Mouse (Mus musculus) lung, adult 2 months (tissue): ENCODE results near the gene Vti1a.

Experiments used
- CTCF ChIP-seq: fragments of 200-500 bp; IDR thresholded peaks from 2 replicates; pipeline ENCODE4 v1.5.1; 2011; ENCODE audit warnings: mild to moderate bottlenecking, low read length, control low read depth; ENCODE audit not compliant: insufficient read depth
- POLR2A ChIP-seq: fragments of 200-500 bp; IDR thresholded peaks from 2 replicates; pipeline ENCODE4 v1.6.1; 2011; ENCODE audit warnings: low read depth, mild to moderate bottlenecking, control low read depth, low read length, borderline replicate concordance; ENCODE audit errors: extremely low read depth

DNA sequence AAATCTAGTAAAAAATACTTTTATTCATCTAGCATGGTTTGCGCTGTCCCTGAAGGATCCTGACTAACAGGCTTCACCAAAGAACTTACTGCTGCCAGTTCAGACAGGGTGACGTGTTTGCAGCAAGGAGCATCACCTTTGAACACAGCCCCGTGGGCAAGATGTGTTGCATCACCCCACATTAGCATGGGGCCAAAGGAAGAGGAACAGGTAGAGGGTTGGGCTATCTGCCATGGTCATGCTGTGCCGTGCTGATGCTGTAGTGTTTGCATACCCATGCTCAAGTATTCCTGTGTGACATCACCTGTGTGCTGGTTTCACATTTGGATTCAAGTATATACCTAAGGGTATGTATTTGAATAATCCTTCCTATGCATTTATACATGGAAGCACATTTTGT is 147.6 kb downstream of the Vti1a start:
- no peak for TF ChIP-seq CTCF
- TF ChIP-seq POLR2A = no peak
